Mouse (Mus musculus) testis, adult 2 months (tissue): ENCODE data around the gene Dram1. TPM values are rescaled to one million over a fixed set of nuclear protein-coding genes. Genes with fewer than 3 reads are reported as not detected.

Experiments used
- H3K27ac ChIP-seq: fragments of 200-500 bp; 2 replicates; pipeline ENCODE4 v1.5.1; 2012; ENCODE audit warnings: low read depth, low read length; ENCODE audit not compliant: control insufficient read depth, insufficient read depth
- H3K27me3 ChIP-seq: fragments of 200-500 bp; 2 replicates; pipeline ENCODE4 v1.6.1; 2012; ENCODE audit warnings: mild to moderate bottlenecking, low read length, moderate library complexity; ENCODE audit not compliant: control insufficient read depth, insufficient read depth
- H3K36me3 ChIP-seq: fragments of 200-500 bp; 2 replicates; pipeline ENCODE4 v1.6.1; 2012; ENCODE audit warnings: mild to moderate bottlenecking, low read length; ENCODE audit not compliant: control insufficient read depth, insufficient read depth
- H3K4me1 ChIP-seq: fragments of 200-500 bp; 2 replicates; pipeline ENCODE4 v1.6.1; 2012; ENCODE audit warnings: low read length; ENCODE audit not compliant: control insufficient read depth, insufficient read depth
- H3K4me3 ChIP-seq: fragments of 200-500 bp; 2 replicates; pipeline ENCODE4 v1.5.1; 2012; ENCODE audit warnings: low read depth, mild to moderate bottlenecking, low read length, moderate library complexity, mixed read lengths; ENCODE audit not compliant: control insufficient read depth
- CTCF ChIP-seq: fragments of 200-500 bp; IDR thresholded peaks from 2 replicates; pipeline ENCODE4 v1.5.1; 2012; ENCODE audit warnings: low read depth, mild to moderate bottlenecking, inconsistent platforms, low read length, moderate library complexity; ENCODE audit not compliant: control insufficient read depth, insufficient read depth, insufficient replicate concordance
- POLR2A ChIP-seq: fragments of 200-500 bp; IDR thresholded peaks from 2 replicates; pipeline ENCODE4 v1.6.1; 2012; ENCODE audit warnings: low read depth, mild to moderate bottlenecking, inconsistent platforms, low read length, moderate library complexity; ENCODE audit not compliant: control insufficient read depth
- polyA plus RNA-seq: library from polyadenylated mRNA; depleted of rRNA; stranded (reverse); fragments of >200 nt; gene quantifications from 2 replicates; pipeline ENCODE4 v1.2.3, GENCODE M21; 2012

Gene Dram1
- polyA plus RNA-seq, 1 experiment, result 34.2 TPM

DNA sequence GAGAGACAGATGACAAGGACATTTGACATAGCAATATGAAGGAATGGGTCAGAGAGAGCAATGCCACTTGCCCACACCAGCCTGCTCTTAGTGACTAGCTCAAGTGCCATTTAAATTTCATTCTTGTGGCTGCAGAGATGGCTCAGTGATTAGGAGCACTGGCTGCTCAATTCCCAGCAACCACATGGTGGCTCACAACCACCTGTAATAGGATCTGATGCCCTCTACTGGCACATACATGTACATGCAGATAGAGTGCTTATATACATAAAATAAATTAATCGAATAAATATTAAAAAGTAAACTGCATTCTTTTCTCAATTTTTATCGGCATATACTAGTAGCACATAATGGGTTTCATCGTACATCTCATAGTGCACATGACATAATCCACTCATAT lies 72.6 kb downstream of the Dram1 start:
- H3K27me3 ChIP-seq, result no peaks in the 10 kb centered on the region
- H3K4me1 ChIP-seq, result peaks cover 2% of the 10 kb centered on the region; the same call in 1 of the 2 replicates
- no peak overlapping the region for H3K4me3 ChIP-seq
- no peaks in the 10 kb centered on the region for H3K36me3 ChIP-seq
- no peak for TF ChIP-seq POLR2A
- no peak for TF ChIP-seq CTCF
- no peak overlapping the region for H3K27ac ChIP-seq

DNA sequence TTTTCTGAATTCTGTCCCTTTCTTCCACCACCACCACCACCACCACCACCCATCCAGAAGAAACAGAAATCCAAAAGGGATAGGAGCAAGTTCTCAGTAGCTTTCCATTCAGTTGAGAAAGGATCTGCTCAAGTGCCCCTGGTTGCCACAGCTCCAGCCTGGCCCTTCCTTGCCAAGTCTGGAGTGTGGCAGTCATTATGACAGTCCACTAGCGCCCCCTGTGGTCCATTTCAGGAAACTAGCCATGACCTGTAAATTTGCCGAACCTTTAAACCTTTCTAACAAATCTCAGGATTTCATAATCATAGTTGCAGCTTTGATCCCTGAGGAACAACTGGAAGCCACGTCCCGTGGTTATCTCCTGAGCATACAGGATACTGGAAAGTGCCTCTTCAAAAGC lies 74.6 kb downstream of the Dram1 start:
- TF ChIP-seq POLR2A, result no peak
- TF ChIP-seq CTCF, result peak; percentile 65; the same call in 1 of the 2 replicates
- Histone ChIP-seq H3K4me3 (no peak overlapping the region), H3K27ac (no peak overlapping the region), H3K27me3 (no peaks in the 10 kb centered on the region), H3K4me1 (peaks cover 2% of the 10 kb centered on the region; the same call in 1 of the 2 replicates), H3K36me3 (no peaks in the 10 kb centered on the region)

GRCm38 (mm10) chr10:88303079-88303478 lies 75.8 kb downstream of the Dram1 start:
- Histone ChIP-seq H3K27me3 (no peaks in the 10 kb centered on the region), H3K36me3 (no peaks in the 10 kb centered on the region), H3K4me1 (peaks cover 4% of the 10 kb centered on the region; the same call in 1 of the 2 replicates), H3K27ac (no peak overlapping the region), H3K4me3 (no peak overlapping the region)
- TF ChIP-seq CTCF, result no peak
- TF ChIP-seq POLR2A, result no peak

DNA sequence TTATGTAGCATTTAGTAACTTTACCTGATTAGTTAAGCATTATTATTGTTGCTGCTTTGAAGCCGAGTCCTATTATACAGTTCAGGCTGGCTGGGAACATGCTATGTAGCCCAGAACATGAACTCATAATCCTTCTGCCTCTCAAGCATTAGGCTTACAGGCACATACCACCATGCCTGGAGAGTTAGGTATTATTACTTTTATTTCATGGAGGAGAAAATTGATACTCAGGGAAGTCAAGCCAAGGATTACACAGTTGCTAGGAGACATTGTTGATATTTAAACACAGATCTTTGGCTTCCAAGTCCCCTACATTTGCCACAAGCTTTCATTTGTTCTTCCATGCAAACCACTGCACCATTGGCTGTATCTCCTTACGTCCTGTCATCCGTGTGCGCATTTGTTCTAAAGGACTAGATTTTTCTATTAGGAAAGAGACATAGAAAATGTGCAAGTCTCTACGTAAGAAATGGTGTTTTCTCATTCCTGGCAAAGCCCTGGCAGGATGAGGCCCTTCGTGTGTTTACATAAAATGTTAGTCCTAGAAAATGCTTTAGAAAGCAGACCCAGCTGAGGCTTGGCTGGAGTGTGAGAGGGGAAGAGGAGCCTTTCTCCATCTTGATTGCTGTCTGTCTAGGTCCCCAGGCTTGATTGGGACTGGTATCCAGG lies 76.9 kb downstream of the Dram1 start:
- Histone ChIP-seq H3K27ac (no peak overlapping the region), H3K4me3 (no peak overlapping the region), H3K27me3 (no peaks in the 10 kb centered on the region), H3K4me1 (peaks cover 4% of the 10 kb centered on the region; the same call in 1 of the 2 replicates), H3K36me3 (no peaks in the 10 kb centered on the region)
- TF ChIP-seq CTCF (no peak), POLR2A (no peak)

GRCm38 (mm10) chr10:88296991-88297390 lies 81.9 kb downstream of the Dram1 start:
- TF ChIP-seq POLR2A (no peak), CTCF (no peak)
- Histone ChIP-seq H3K27me3 (no peaks in the 10 kb centered on the region), H3K36me3 (no peaks in the 10 kb centered on the region), H3K27ac (no peak overlapping the region), H3K4me1 (peaks cover 2% of the 10 kb centered on the region; the same call in 1 of the 2 replicates), H3K4me3 (no peak overlapping the region)

DNA sequence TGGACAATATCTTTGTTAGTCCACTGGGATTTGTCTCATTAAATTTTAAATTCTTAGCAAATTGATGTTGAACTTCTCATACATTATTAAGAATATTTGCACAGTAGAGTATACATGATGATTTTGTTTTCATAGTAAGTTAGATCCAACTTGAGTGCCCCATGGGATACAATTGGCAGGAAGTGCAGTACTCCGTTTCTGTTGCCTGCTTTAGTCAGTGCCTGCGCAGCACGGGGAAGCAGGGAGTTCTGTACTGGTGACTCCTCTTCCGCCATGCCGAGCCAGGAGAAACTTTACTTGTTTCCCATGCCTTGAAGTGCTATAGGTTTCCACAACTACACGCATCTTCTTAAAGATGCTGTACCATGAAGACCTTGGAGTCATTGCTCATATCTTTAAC lies 83.8 kb downstream of the Dram1 start:
- Histone ChIP-seq H3K4me3 (no peak overlapping the region), H3K36me3 (no peaks in the 10 kb centered on the region), H3K4me1 (peaks cover 2% of the 10 kb centered on the region; the same call in 1 of the 2 replicates), H3K27me3 (no peaks in the 10 kb centered on the region), H3K27ac (no peak overlapping the region)
- no peak for TF ChIP-seq POLR2A
- no peak for TF ChIP-seq CTCF

DNA sequence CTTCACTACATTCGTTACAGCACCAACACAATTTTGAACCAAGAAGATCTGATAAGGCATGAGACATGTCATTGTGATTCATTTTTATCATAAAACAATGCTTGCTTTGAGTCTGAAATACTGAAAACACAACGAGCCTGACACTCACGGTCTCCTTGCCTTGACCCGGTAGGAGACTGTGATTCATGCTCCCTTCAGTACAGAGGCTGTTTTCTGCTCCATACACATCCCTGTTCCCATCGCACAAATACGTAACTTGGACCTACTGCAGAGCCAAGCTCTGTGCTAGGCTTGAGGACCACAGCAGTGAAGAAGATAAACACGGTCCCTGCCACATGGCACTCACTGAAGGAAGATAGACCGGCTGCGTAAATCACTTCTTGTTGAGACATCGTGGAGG lies 90.8 kb downstream of the Dram1 start:
- Histone ChIP-seq H3K27ac (no peak overlapping the region), H3K27me3 (no peaks in the 10 kb centered on the region), H3K36me3 (no peaks in the 10 kb centered on the region), H3K4me3 (no peak overlapping the region), H3K4me1 (no peaks in the 10 kb centered on the region)
- TF ChIP-seq CTCF (no peak), POLR2A (no peak)

DNA sequence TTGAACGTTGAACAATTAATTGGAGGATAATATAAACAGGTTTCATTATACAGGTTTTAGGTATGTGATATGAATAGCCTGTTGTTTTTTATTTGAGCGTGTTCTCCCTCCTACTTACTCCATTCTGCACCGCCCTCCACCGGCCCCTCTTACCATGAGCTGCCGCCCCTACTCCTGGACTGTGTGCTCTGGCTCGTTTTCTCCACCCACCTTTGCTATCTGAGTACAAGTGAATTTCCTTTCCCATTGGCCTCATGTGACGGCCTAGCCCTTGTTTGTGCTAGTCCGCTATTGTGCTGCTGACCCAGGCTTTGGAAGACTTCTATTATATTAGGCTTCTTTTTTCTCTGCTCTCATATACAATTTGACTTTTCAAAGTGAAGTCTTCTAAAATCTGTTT lies 91.6 kb downstream of the Dram1 start:
- Histone ChIP-seq H3K4me1 (no peaks in the 10 kb centered on the region), H3K4me3 (no peak overlapping the region), H3K27me3 (no peaks in the 10 kb centered on the region), H3K27ac (no peak overlapping the region), H3K36me3 (no peaks in the 10 kb centered on the region)
- TF ChIP-seq CTCF, result no peak
- no peak for TF ChIP-seq POLR2A
